Mouse (Mus musculus) central nervous system, embryonic 11.5 days (tissue): ENCODE results near the gene Hnrnpa1. TPM values are rescaled to one million over a fixed set of nuclear protein-coding genes. Genes with fewer than 3 reads are reported as not detected.

Experiments
- polyA plus RNA-seq: library from polyadenylated mRNA; depleted of rRNA; stranded (reverse); fragments of >200 nt; gene quantifications from 2 replicates; pipeline ENCODE4 v1.2.3, GENCODE M21; 2012; rRNA removed

Hnrnpa1 gene
- 2,386 and 3,736 TPM in 2 replicates for polyA plus RNA-seq

GRCm38 (mm10) chr15:103240160-103241028, at the start of gene Hnrnpa1:
Gene Hnrnpa1 (plus strand): TSS chr15:103240432.

DNA sequence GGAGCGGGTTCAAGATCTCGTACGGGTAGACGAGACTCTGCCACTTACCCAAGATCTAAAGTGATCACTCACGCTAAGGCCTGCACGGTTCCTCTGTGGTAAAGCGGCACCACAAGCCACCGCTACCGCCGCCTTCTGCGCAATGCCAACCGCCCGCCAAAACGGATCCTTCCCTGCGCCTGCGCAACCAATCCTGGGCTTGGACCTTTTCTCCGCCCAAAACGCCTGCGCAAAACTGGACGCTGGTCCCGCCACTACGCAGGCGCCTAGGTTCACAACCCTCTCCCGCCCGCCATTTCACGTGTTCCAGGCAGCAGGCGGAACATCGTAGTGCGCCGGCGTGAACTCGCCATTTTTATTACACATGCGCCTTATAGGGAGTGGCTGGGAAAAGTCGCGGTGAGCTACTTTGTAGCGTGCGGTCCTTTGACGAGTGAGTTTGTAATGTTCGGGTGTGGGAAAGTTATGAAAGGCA, 510 bp upstream of the Hnrnpa1 start, which contains the start of gene Cbx5:
Gene Cbx5, minus strand, starts transcription at position 132 of the 475 bp plus-strand sequence.

DNA sequence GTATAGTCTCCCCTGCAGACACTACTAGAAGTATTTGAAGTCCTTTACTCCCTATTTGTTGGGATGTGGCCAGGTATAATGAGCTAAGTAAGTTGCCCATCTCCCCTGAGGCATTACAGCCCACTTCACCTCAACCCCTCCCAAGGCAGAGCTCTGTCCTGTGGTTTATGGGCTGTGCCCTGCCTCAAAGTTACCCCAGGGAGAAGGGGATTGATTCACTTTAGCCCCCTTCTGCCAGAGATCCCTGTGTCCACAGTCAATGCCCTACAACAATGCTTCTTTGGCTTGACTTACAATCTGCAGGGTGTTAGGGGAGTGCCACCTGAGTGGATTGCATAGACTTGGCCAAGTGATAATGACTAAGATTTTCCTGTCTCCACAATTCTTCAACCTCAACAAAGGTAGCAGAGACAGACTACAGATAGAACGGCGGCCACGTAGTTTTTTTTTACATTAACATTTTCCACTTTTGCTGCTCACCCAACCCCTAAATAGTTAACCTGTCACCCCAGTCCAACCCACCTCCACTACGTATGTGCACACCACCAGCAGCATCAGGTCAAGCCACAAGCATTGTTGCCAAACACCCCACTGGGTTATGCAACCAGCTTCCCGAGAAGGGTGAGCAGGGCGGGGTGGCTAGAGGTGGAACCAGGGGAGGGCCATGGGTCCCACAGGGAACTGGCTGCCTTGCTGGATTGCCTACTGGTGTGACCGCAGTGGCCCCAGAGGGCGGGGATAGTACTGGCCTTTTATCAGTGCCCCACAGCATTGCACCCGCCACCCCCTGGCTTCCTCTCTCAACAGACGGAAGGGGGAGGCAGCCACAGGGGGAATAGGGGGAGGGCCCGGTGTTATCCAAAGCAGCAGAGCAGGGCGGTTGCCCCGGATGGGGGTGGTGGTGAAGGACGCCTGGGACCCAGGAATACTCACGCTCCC, 17.8 kb downstream of the Hnrnpa1 start, which contains the start of gene Nfe2:
Gene Nfe2, minus strand, starts transcription at position 614 of the 939 bp plus-strand sequence.

GRCm38 (mm10) chr15:103272419-103273279, 32.4 kb downstream of the Hnrnpa1 start, which contains the start of gene Copz1:
Gene Copz1 (plus strand): TSS chr15:103272714.

Other genes starting within 250 kb of the Hnrnpa1 start
- gene Hoxc8, start 249.8 kb upstream of the Hnrnpa1 start, polyA plus RNA-seq = 0.50 and 15.2 TPM in 2 replicates
- gene Hoxc6, start 242.2 kb upstream of the Hnrnpa1 start, polyA plus RNA-seq = 1.4 and 40.6 TPM in 2 replicates
- gene Hoxc4, start 221.5 kb upstream of the Hnrnpa1 start, polyA plus RNA-seq = 0.94 and 24.0 TPM in 2 replicates
- 16.9 and 31.1 TPM in 2 replicates for gene Smug1, start 73.3 kb upstream of the Hnrnpa1 start, polyA plus RNA-seq
- gene Cbx5, start 616 bp upstream of the Hnrnpa1 start, polyA plus RNA-seq = 168 and 169 TPM in 2 replicates
- 7.1 and 11.3 TPM in 2 replicates for gene Nfe2, start 18.0 kb downstream of the Hnrnpa1 start, polyA plus RNA-seq
- gene Copz1, start 32.3 kb downstream of the Hnrnpa1 start, polyA plus RNA-seq = 176 and 188 TPM in 2 replicates
- gene Gpr84, start 70.2 kb downstream of the Hnrnpa1 start, polyA plus RNA-seq = 0.07 and 0.24 TPM in 2 replicates
- 18.0 and 22.2 TPM in 2 replicates for gene Zfp385a, start 99.7 kb downstream of the Hnrnpa1 start, polyA plus RNA-seq
- gene Itga5, start 126.3 kb downstream of the Hnrnpa1 start, polyA plus RNA-seq = 14.7 and 28.5 TPM in 2 replicates
- gene Gtsf1, start 190.0 kb downstream of the Hnrnpa1 start, polyA plus RNA-seq = 0.28 and 0.57 TPM in 2 replicates
- gene Gtsf2, start 208.0 kb downstream of the Hnrnpa1 start, polyA plus RNA-seq = 0.19 and 0.20 TPM in 2 replicates
- 2.1 and 2.9 TPM in 2 replicates for gene Nckap1l, start 213.4 kb downstream of the Hnrnpa1 start, polyA plus RNA-seq